Mouse (Mus musculus): ENCODE measurements around the gene Sytl1.

The Sytl1 gene

GRCm38 (mm10) chr4:133210023-133210787 lies 52.7 kb downstream of the Sytl1 start:
- no peak for DNase-seq

DNA sequence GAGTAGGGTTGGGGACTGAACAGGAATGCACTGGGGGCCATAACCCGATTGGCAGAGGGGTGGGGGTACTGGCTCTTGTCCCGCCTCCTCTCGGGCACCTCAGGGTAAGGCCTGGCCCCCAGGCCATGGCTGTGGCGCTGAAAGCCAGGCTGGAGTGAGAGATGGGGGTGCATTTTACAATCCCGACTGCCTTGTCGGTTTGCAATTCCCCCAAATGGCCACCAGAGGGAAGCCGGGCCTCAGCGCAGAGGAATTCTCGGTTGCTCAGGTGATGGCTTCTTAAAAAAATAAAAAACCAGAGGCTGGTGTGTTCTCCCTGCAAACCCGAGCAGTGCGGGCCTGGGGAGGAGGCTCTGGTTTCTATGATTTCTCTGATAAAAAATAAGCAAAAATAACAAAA lies 53.5 kb downstream of the Sytl1 start:
- peak; percentile 78 for DNase-seq

GRCm38 (mm10) chr4:133204379-133204778 lies 58.5 kb downstream of the Sytl1 start:
- DNase-seq: peak; percentile 33

DNA sequence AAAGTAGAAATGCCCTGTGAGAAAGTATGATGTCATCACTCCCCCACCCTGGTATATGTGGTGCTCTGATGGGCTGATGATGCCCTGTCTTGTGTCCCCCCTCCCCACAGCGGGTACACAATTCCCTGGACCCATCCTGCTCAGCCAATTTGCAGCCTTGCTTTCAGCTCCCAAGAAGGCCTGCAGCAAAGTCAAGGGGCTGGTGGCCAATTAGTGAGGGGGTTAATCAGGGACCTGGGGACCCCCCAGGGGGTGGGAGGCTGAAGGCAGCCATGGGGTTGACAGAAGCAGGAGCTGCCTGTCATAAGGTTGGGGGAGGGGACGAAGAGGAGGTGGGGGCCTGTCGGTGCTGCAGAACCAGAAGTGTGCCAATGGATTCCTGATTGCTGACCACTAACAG lies 59.3 kb downstream of the Sytl1 start:
- peak; percentile 48 for DNase-seq

All from retina, postnatal 1 day (tissue).